ENCODE assay signal across 8 mouse cellular contexts in genomic region chr2:109280272-109280599, GRCm38 (mm10). TPM values are rescaled to one million over a fixed set of nuclear protein-coding genes. Genes with fewer than 3 reads are reported as not detected.
DNase-seq lines count a peak whose midpoint lies in the region; ATAC-seq and TF ChIP-seq lines count a peak whose summit lies in the region.

No protein-coding gene starts in this region.

- DNase-seq in liver, adult 2 months (ENCODE audit: extremely low read depth, low read depth, low spot score), result no peak
- DNase-seq in liver, result no peak
- DNase-seq in gastrocnemius, postnatal 25 days, result no peak
- no peak for DNase-seq in embryo, embryonic 10.5 days (ENCODE audit: low spot score)
- DNase-seq in urinary bladder, postnatal 10 days (ENCODE audit: low spot score), result no peak

- peak overlapping the region; percentile 73 for H3K4me2 ChIP-seq in embryonic facial prominence, embryonic 13.5 days
- H3K4me2 ChIP-seq in intestine, postnatal 0 days (replicated peaks; ENCODE audit: low read depth), result peak overlapping the region; percentile 80
- peak overlapping the region; percentile 93 for H3K4me2 ChIP-seq in neural tube, embryonic 14.5 days (ENCODE audit: low read depth, low read length)

- H3K4me3 ChIP-seq in liver, adult 2 months (ENCODE audit: insufficient read depth, low read depth, low read length), result peak overlapping the region; percentile 53
- H3K4me3 ChIP-seq in embryonic facial prominence, embryonic 13.5 days, result peak overlapping the region; percentile 78
- peak overlapping the region; percentile 91 for H3K4me3 ChIP-seq in intestine, postnatal 0 days (ENCODE audit: low read depth, low read length)
- H3K4me3 ChIP-seq in neural tube, embryonic 14.5 days (ENCODE audit: low read depth, low read length), result peak overlapping the region; percentile 59

- ATAC-seq in embryonic facial prominence, embryonic 13.5 days (ENCODE audit: insufficient number of reproducible peaks, insufficient read depth, low FRiP score, low TSS enrichment, low read depth), result no peak
- no peak; the same call in 1 of the 2 replicates for ATAC-seq in intestine, postnatal 0 days
- no peak for ATAC-seq in neural tube, embryonic 14.5 days (ENCODE audit: low read depth)

- no peaks in the 10 kb centered on the region for H3K36me3 ChIP-seq in liver, adult 2 months (ENCODE audit: control insufficient read depth, insufficient read depth, low read length)
- H3K36me3 ChIP-seq in embryonic facial prominence, embryonic 13.5 days, result no peaks in the 10 kb centered on the region
- H3K36me3 ChIP-seq in intestine, postnatal 0 days (ENCODE audit: control insufficient read depth, insufficient read depth), result no peaks in the 10 kb centered on the region
- no peaks in the 10 kb centered on the region for H3K36me3 ChIP-seq in neural tube, embryonic 14.5 days (ENCODE audit: control insufficient read depth, insufficient read depth, low read length)

- WGBS in liver, adult 2 months, result 6% methylated on average over 4 of the region's 4 CpGs
- 5% methylated on average over 4 of the region's 4 CpGs for WGBS in embryonic facial prominence, embryonic 13.5 days
- 5% methylated on average over 4 of the region's 4 CpGs for WGBS in intestine, postnatal 0 days
- WGBS in neural tube, embryonic 14.5 days, result 6% methylated on average over 4 of the region's 4 CpGs

- H3K27ac ChIP-seq in liver, adult 2 months (replicated peaks; ENCODE audit: insufficient read depth, low read depth, low read length), result no peak overlapping the region
- H3K27ac ChIP-seq in embryonic facial prominence, embryonic 13.5 days, result peak overlapping the region; percentile 62; the same call in 1 of the 2 replicates
- no peak overlapping the region for H3K27ac ChIP-seq in intestine, postnatal 0 days (ENCODE audit: low read depth, low read length)
- peak overlapping the region; percentile 69 for H3K27ac ChIP-seq in neural tube, embryonic 14.5 days (ENCODE audit: low read depth, low read length)

- H3K27me3 ChIP-seq in liver, adult 2 months (ENCODE audit: control insufficient read depth, insufficient read depth, low read length), result no peaks in the 10 kb centered on the region
- H3K27me3 ChIP-seq in embryonic facial prominence, embryonic 13.5 days, result no peaks in the 10 kb centered on the region
- H3K27me3 ChIP-seq in intestine, postnatal 0 days (replicated peaks; ENCODE audit: control insufficient read depth, insufficient read depth, low read length), result no peaks in the 10 kb centered on the region
- no peaks in the 10 kb centered on the region for H3K27me3 ChIP-seq in neural tube, embryonic 14.5 days (ENCODE audit: control insufficient read depth, insufficient read depth, low read length)

- peak overlapping the region; percentile 40; the same call in 1 of the 2 replicates for H3K9ac ChIP-seq in liver, adult 2 months (ENCODE audit: low read depth, low read length)
- peak overlapping the region; percentile 83 for H3K9ac ChIP-seq in embryonic facial prominence, embryonic 13.5 days
- H3K9ac ChIP-seq in intestine, postnatal 0 days (ENCODE audit: low read depth, low read length), result 0 out of 2 replicates have a peak overlapping the region, but pooled peaks have one; percentile 35
- peak overlapping the region; percentile 66 for H3K9ac ChIP-seq in neural tube, embryonic 14.5 days (replicated peaks; ENCODE audit: low read depth, low read length)

- no peak for TF ChIP-seq CTCF in liver, adult 2 months (IDR thresholded peaks at IDR 0.05; ENCODE audit: low read depth, low read length)
- TF ChIP-seq CTCF in intestine, postnatal 0 days (IDR thresholded peaks at IDR 0.05; ENCODE audit: low read depth), result no peak

- 0 out of 2 replicates have a peak, but pooled peaks cover 3% of the 10 kb centered on the region for H3K4me1 ChIP-seq in liver, adult 2 months (ENCODE audit: control insufficient read depth, insufficient read depth, low read length)
- H3K4me1 ChIP-seq in embryonic facial prominence, embryonic 13.5 days, result peaks cover 9% of the 10 kb centered on the region
- H3K4me1 ChIP-seq in intestine, postnatal 0 days (replicated peaks; ENCODE audit: control insufficient read depth, insufficient read depth, low read length), result no peaks in the 10 kb centered on the region
- H3K4me1 ChIP-seq in neural tube, embryonic 14.5 days (ENCODE audit: control insufficient read depth, insufficient read depth, low read length), result no peaks in the 10 kb centered on the region

- no peaks in the 10 kb centered on the region for H3K9me3 ChIP-seq in embryonic facial prominence, embryonic 13.5 days
- H3K9me3 ChIP-seq in intestine, postnatal 0 days (ENCODE audit: control insufficient read depth), result no peaks in the 10 kb centered on the region
- no peaks in the 10 kb centered on the region for H3K9me3 ChIP-seq in neural tube, embryonic 14.5 days (ENCODE audit: control insufficient read depth, low read length)

- no peaks in the 10 kb centered on the region; the same call in 1 of the 2 replicates for H3K79me2 ChIP-seq in liver, adult 2 months (ENCODE audit: control insufficient read depth, insufficient read depth, low read length)

- no peak for TF ChIP-seq POLR2A in liver, adult 2 months (IDR thresholded peaks at IDR 0.05; ENCODE audit: extremely low read depth, insufficient read depth, low read length)

RNA-seq across cellular contexts. Expression of gene Kif18a, which starts 0.3 kb away (rescaled TPM):
- total RNA-seq in liver, adult 2 months (2014; rRNA removed), result 0.74 and 1.0 TPM in 2 replicates
- polyA plus RNA-seq in liver, adult 2 months (2012; rRNA removed), result 0.05 and 0.09 TPM in 2 replicates
- 21.0 and 23.9 TPM in 2 replicates for polyA plus RNA-seq in embryonic facial prominence, embryonic 13.5 days (2015; fragmentation: Nextera tagmentation; extraction: Ambion mirVana)
- polyA plus RNA-seq in intestine, postnatal 0 days (2015; fragmentation: Nextera tagmentation; extraction: Ambion mirVana), result 3.0 and 3.5 TPM in 2 replicates
- 3.4 and 3.7 TPM in 2 replicates for polyA plus RNA-seq in neural tube, embryonic 14.5 days (2014; fragmentation: Nextera tagmentation; extraction: Ambion mirVana)
- total RNA-seq in gastrocnemius, postnatal 25 days (2021), result 1 to 10 TPM in 1 of 2 experiments, under 1 TPM in 1; 0.59 to 1.0 TPM

RNA-seq across cellular contexts. Expression of gene Mettl15, which starts 0.3 kb away (rescaled TPM):
- 4.8 and 6.2 TPM in 2 replicates for total RNA-seq in liver, adult 2 months (2014; rRNA removed)
- 2.9 and 3.6 TPM in 2 replicates for polyA plus RNA-seq in liver, adult 2 months (2012; rRNA removed)
- 11.6 and 15.0 TPM in 2 replicates for polyA plus RNA-seq in embryonic facial prominence, embryonic 13.5 days (2015; fragmentation: Nextera tagmentation; extraction: Ambion mirVana)
- 5.0 and 5.5 TPM in 2 replicates for polyA plus RNA-seq in intestine, postnatal 0 days (2015; fragmentation: Nextera tagmentation; extraction: Ambion mirVana)
- polyA plus RNA-seq in neural tube, embryonic 14.5 days (2014; fragmentation: Nextera tagmentation; extraction: Ambion mirVana), result 8.9 and 11.7 TPM in 2 replicates
- 1 to 10 TPM; 5.3 to 6.6 TPM for total RNA-seq in gastrocnemius, postnatal 25 days (2021)

Comparison
In these comparisons a context has a peak if more than half of its experiments do, and no peak if none do; other contexts are left out.
1. H3K27ac ChIP-seq: peak in embryonic facial prominence, embryonic 13.5 days (single experiment) and neural tube, embryonic 14.5 days (single experiment); none in liver, adult 2 months (single experiment) and intestine, postnatal 0 days (single experiment).
2. Peak in every context shown above with its lines, with median percentiles within 50 percentile points of each other: H3K4me3 ChIP-seq, H3K9ac ChIP-seq and H3K4me2 ChIP-seq.